Mouse (Mus musculus) lung, postnatal 0 days (tissue): ENCODE results near the gene Pdss2.

Experiments used
- CTCF ChIP-seq: IDR thresholded peaks from 2 replicates; pipeline ENCODE4 v1.5.1; 2016; ENCODE audit warnings: antibody characterized with exemption, mild to moderate bottlenecking
- EP300 ChIP-seq: IDR thresholded peaks from 2 replicates; pipeline ENCODE4 v1.6.1; 2016; ENCODE audit warnings: antibody characterized with exemption, mild to moderate bottlenecking, control low read depth

- TF ChIP-seq CTCF = no peak
- TF ChIP-seq EP300 = no peak
These were observed 227.4 kb downstream of the Pdss2 start for GRCm38 (mm10) chr10:43448656-43449055.
